Mouse (Mus musculus) left cerebral cortex, postnatal 10 days (tissue): ENCODE measurements at regions not wholly inside any gene's neighbourhood (a gene's known extent, or its start where the extent isn't known, plus 50 kb on each side); places are given as distances from the start of the nearest gene placed in this dataset.

Source experiments
- DNase-seq, 2 experiments: peaks; one replicate each; pipeline ENCODE4 v3.0.0; 2021 to 2022; ENCODE audit warnings: low spot score in 2 of 2, mixed read lengths in 1 of 2; ENCODE audit errors: extremely low spot score in 1 of 2
- intact Hi-C: fragments of 180-260 bp; cut with DNase I; formaldehyde crosslinking; loops from one replicate; pipeline ENCODE4 v1.15.1; 2025
- microRNA-seq: library from miRNA; unstranded; fragments of <30 nt; microRNA quantifications from one replicate; pipeline ENCODE4 v1.2.0, GENCODE M21; 2022

DNA sequence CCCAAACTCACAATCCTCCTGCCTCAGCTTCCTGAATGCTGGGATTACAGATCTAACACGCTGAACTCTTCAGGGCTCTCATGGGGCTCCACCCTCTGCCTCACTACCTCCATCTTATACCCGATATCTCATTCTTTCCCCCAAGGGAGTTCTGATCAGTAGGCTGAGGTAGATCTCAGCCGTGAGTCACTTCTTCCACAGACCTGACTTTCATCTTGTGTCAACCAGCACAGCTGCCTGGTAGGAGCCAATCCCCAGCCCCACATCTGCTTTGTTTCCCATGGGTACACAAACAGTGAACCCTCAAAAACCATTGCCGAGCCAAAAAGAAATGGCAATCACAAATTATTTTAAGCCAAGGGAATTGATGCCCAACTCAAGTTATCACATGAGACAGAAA, 100.7 kb upstream of the Nr5a2 start:
- no peak for DNase-seq
- intact Hi-C loops = no loop called here

DNA sequence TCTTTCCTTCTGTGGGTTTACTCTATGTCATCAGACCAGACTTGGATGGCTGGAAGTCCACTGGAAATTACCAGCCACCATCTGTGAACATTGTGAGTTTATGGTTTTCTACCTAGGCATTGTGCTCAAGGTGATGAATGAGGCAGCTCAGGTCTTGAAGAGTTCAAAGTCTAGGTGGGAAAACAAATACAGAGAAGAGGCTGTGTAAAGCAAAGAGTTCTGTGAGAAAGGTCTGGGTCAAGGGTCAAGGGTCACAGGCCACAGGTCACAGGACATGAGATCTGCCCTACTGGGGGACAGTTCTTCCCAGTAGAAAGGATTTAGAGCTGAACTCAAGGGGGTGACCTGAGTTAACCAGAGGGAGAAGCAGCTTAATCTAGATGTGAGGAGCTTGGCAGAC, 92.9 kb upstream of the Nr5a2 start:
- DNase-seq = no peak

GRCm38 (mm10) chr1:137051515-137051914, 91.3 kb upstream of the Nr5a2 start:
- DNase-seq = no peak
- intact Hi-C loops = no loop called here

More for the DNA sequence above, 92.9 kb upstream of the Nr5a2 start:
- intact Hi-C loops = no loop called here

DNA sequence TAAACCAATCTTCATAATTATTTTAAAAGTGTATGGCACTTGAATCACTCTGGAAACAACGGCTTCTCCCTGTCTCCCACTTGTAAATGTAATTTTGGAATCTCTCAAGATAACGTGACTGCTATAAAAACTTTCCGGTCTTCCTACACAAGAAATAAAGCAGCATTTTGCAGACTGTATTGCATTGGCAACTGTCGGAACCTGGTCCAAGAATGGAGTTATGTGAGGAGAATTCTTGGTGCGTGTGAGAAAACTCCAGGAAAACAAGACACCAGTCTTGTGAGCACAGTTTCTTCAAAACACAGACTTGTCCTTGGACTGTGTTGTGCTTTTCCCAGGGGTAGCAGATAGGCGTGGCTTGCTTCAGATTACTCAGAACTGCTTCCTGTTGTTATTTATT, 83.8 kb upstream of the Nr5a2 start:
- intact Hi-C loops = no loop called here
- DNase-seq = peak in 1 of 2 experiments; percentile 31

- DNase-seq = no peak
- intact Hi-C loops = no loop called here
Observed at GRCm38 (mm10) chr1:137042414-137043010, 82.3 kb upstream of the Nr5a2 start.

DNA sequence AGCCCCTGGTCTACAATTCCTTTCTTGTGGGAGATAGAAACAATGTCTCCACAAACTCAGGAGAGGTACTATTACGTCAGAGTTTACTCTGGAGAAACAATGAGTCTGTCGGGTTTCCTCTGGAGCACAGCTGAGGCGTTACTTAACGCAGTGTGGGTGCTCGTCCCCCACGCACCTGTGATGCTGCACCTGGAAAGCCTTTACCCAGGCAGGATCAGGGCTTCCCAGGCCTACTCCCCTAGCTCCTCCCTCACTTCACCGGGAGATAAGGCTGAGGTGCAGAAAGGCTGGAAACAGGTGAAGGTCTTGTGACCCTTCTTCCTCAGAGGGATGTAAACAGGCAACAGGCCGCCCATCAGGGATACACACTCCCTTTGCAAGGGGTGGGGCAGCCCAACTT, 80.7 kb upstream of the Nr5a2 start:
- intact Hi-C loops = no loop called here
- no peak for DNase-seq

DNA sequence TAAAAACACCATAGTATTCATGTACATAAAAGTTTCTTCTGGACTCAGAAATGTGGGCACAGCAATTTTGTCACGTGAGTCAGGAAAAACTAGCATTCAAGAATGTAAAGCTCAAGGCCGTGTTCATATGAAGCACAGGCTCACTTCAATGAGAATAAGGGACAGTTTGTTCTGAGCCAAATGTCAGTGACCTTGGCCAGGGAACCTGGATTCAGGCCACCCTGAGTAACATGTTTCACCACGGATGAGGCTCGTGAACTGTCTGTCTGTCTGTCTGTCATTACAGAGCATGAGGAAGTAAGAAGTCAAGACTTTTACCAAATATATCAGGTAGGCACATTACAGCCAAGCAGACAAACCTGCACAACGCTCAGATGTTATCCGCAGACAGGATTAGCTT, 74.3 kb upstream of the Nr5a2 start:
- no peak for DNase-seq
- intact Hi-C loops = no loop called here

- intact Hi-C loops = no loop called here
- DNase-seq = no peak
Observed at GRCm38 (mm10) chr1:137033679-137034078, 73.4 kb upstream of the Nr5a2 start.

GRCm38 (mm10) chr1:137023706-137024105, 63.5 kb upstream of the Nr5a2 start:
- intact Hi-C loops = no loop called here
- no peak for DNase-seq

GRCm38 (mm10) chr1:137020528-137020927, 60.3 kb upstream of the Nr5a2 start:
- intact Hi-C loops = no loop called here
- DNase-seq = no peak

GRCm38 (mm10) chr1:137017642-137018041, 57.4 kb upstream of the Nr5a2 start:
- DNase-seq = no peak
- intact Hi-C loops = no loop called here

DNA sequence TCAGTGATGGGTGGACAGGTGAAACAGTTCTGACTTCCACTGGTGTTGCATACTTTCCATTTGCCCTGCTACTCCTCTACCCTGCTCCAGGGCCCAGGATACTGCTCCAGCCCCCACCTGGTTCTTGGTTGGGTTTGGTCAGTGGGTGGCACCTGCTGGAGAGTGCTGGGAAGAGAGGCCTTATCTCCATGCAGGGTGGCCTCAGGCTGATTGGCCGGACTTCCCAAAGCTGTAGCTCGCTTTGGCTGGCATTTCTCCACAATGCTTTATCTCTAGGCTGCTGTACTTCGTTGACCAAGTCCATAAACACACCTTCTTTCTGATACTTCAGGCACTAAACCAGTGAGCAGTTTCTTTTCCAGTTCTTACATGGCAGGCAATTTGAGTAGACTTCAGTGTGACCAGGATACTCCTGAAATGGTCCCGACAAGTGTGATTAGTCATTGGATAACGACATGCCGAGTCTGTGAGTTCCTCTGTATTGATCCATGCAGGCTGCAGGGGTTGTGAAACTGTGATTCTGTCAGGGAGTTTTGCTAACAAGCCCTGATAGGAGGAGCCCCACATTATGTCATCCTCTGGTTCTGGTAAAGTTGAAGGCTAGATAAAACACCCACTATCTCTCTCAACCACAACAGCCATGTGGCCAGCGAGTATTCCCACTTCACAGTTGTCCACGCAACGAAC, 50.1 kb upstream of the Nr5a2 start:
- intact Hi-C loops = no loop called here
- DNase-seq = no peak

Small RNA genes in the stretch of these regions (microRNA-seq; reads per million reads assigned to microRNA genes)
- gene Mir181a-1 (1,312 reads per million, percentile 81 among the genes with 10 or more reads in this experiment), gene Mir181b-1 (37.4 reads per million, percentile 47 among the genes with 10 or more reads in this experiment)
